Mouse (Mus musculus): ENCODE measurements around the gene Fbrsl1. TPM values are rescaled to one million over a fixed set of nuclear protein-coding genes. Genes with fewer than 3 reads are reported as not detected.

The Fbrsl1 gene
- total RNA-seq, 2 experiments from 2014 or later = 80.9 to 90.8 TPM

- DNase-seq (ENCODE audit: low spot score in 2 of 2) = no peak
Observed at GRCm38 (mm10) chr5:110363822-110364545, 84.3 kb downstream of the Fbrsl1 start.

- peak; percentile 70 to 74 for DNase-seq (ENCODE audit: low spot score in 2 of 2)
Observed at GRCm38 (mm10) chr5:110363179-110363821, 85.0 kb downstream of the Fbrsl1 start.

GRCm38 (mm10) chr5:110362813-110363178 is 85.5 kb downstream of the Fbrsl1 start:
- no peak for DNase-seq (ENCODE audit: low spot score in 2 of 2)

GRCm38 (mm10) chr5:110361465-110361864 is 86.8 kb downstream of the Fbrsl1 start:
- DNase-seq (ENCODE audit: low spot score in 2 of 2) = no peak

- DNase-seq (ENCODE audit: low spot score in 2 of 2) = peak; percentile 83 to 88
Observed at GRCm38 (mm10) chr5:110357531-110358179, 90.6 kb downstream of the Fbrsl1 start.

GRCm38 (mm10) chr5:110354716-110355115 is 93.6 kb downstream of the Fbrsl1 start:
- DNase-seq (ENCODE audit: low spot score in 2 of 2) = no peak

- DNase-seq (ENCODE audit: low spot score in 2 of 2) = no peak
Observed at GRCm38 (mm10) chr5:110347006-110347405, 101.3 kb downstream of the Fbrsl1 start.

- DNase-seq (ENCODE audit: low spot score in 2 of 2) = no peak
Observed at GRCm38 (mm10) chr5:110345553-110345952, 102.8 kb downstream of the Fbrsl1 start.

- no peak for DNase-seq (ENCODE audit: low spot score in 2 of 2)
Observed at GRCm38 (mm10) chr5:110344524-110344923, 103.8 kb downstream of the Fbrsl1 start, which contains the start of gene Lrcol1. Gene Lrcol1 (plus strand): TSS chr5:110344730.

GRCm38 (mm10) chr5:110342648-110343284 is 105.5 kb downstream of the Fbrsl1 start, which contains the start of gene P2rx2:
Gene P2rx2 (minus strand): TSS chr5:110343212.
- no peak for DNase-seq (ENCODE audit: low spot score in 2 of 2)

- no peak for DNase-seq (ENCODE audit: low spot score in 2 of 2)
Observed at GRCm38 (mm10) chr5:110338792-110339191, 109.5 kb downstream of the Fbrsl1 start.

- DNase-seq (ENCODE audit: low spot score in 2 of 2) = no peak
Observed at GRCm38 (mm10) chr5:110330508-110330907, 117.8 kb downstream of the Fbrsl1 start.

GRCm38 (mm10) chr5:110313127-110313526 is 135.2 kb downstream of the Fbrsl1 start:
- DNase-seq (ENCODE audit: low spot score in 2 of 2) = no peak

Other genes starting within 250 kb of the Fbrsl1 start
- 10 to 100 TPM; 33.2 to 33.9 TPM for gene Ankle2, start 217.5 kb downstream of the Fbrsl1 start, total RNA-seq (2021)
- 10 to 100 TPM; 64.7 to 68.3 TPM for gene Pgam5, start 178.6 kb downstream of the Fbrsl1 start, total RNA-seq (2021)
- gene Pxmp2, start 162.3 kb downstream of the Fbrsl1 start, total RNA-seq (2021) = 10 to 100 TPM; 11.2 to 12.0 TPM
- gene Pole, start 162.2 kb downstream of the Fbrsl1 start, total RNA-seq (2021) = 1 to 10 TPM; 3.4 to 3.9 TPM
- under 1 TPM; 0.46 to 0.79 TPM for gene P2rx2, start 105.3 kb downstream of the Fbrsl1 start, total RNA-seq (2021)
- not detected for gene Lrcol1, start 103.8 kb downstream of the Fbrsl1 start, total RNA-seq (2021)
- 100 to 1,000 TPM in 1 of 2 experiments, 10 to 100 TPM in 1; 95.1 to 106 TPM for gene Galnt9, start 95.9 kb upstream of the Fbrsl1 start, total RNA-seq (2021)
- gene Noc4l, start 204.9 kb upstream of the Fbrsl1 start, total RNA-seq (2021) = 10 to 100 TPM; 27.4 to 30.7 TPM
- 10 to 100 TPM; 21.7 to 24.2 TPM for gene Ddx51, start 204.9 kb upstream of the Fbrsl1 start, total RNA-seq (2021)

All from layer of hippocampus, postnatal 14 days (tissue).